Mouse (Mus musculus) cerebellum, adult 18-20 months (tissue): ENCODE data around the gene Trpv4.

Experiments used
- DNase-seq, 2 experiments: peaks; one replicate each; pipeline ENCODE4 v3.0.0; 2021

Trpv4 gene

DNA sequence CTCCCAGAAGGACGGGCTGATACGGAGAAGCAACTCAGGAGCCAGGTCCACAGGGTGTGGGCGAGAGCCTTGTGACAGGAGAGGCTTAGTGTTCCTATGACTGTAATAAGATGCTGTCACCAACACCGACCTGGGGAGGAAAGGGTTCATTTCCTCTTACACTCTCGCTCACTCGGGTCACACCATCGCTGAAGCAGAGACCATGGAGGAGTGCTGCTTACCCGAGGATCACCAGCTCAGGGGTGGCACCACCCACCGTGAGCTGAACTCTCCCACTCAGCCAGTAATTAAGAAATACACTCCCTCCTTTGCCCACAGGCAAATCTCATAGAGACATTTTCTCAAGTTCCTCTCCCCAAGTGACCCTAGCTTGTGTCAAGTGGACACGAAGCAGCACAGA is 69.8 kb downstream of the Trpv4 start:
- DNase-seq = no peak

DNA sequence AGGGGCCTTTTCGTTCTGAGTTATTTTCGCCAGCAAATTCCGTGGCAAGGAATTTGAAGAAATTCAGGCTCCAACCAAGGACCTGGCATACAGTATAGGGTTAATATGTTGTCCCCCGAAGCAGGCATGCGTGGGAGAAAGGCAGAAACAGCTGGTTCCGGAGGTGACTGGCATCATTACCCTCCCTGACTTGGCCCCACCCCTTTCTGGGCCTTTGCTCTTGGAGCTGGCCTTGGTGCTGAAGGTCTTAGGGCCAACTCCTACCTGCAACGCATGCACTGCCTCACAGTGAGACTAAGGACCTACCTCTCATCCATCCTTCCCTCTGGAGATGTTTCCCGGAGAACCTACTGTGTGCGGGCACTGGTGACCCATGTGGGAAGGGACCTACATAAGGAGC is 70.3 kb downstream of the Trpv4 start:
- no peak for DNase-seq

DNA sequence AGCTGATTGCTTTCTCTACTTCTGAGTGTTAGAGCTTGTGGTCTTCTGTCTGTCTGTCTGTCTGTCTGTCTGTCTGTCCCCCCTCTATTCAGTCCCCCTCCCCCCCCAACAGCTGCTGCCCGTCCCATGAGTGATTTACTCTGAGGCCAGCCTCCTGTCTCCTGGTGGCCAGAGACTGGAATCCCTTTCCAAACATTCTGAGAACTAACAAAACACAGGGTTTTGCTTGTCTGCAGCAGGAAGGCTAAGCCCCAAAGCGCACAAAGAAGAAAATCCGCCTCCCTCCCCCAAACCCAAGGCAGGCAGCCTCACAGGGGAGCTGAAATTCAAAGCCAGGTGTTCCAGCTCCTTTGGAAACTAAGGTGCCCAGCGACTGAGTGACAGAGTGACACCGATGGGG is 72.5 kb downstream of the Trpv4 start:
- DNase-seq = no peak

DNA sequence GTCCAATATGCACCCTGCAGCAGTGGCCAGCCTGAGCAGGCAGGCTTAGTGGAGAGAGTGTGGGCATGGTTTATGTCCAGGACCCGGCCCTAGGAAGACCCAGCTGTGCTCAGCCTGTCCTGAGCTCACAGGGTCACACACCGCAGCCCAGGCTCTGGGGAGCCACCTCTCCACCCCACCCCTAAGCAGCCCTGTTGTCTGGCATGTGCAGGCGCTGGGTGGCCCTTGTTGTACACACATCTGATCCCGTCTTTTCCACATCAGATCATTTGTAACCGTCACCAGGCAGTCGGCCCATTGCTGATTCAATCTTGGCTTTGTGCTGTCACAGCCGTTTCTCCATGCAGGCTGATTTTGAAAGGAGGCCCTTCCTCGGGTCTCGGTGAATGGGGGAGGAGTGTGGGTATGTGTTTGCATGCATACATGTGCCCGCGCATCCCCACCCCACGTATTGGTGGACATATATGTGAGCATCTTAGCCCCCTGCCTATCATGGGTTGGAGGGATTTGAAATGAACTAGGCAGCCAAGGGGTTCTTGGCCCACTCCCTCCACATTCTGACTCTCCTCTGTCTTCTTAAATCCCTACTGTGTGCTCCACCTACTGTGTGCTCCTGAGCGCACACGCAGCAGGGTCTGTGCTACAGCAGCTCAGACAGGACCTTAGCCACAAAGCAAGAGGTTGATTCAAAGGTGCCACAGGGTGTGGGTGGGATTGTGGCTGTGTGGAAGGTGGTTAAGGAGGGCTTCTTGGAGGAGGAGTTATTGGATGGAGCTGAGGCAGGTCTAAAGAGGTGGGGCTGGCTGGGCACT is 73.7 kb downstream of the Trpv4 start:
- no peak for DNase-seq

DNA sequence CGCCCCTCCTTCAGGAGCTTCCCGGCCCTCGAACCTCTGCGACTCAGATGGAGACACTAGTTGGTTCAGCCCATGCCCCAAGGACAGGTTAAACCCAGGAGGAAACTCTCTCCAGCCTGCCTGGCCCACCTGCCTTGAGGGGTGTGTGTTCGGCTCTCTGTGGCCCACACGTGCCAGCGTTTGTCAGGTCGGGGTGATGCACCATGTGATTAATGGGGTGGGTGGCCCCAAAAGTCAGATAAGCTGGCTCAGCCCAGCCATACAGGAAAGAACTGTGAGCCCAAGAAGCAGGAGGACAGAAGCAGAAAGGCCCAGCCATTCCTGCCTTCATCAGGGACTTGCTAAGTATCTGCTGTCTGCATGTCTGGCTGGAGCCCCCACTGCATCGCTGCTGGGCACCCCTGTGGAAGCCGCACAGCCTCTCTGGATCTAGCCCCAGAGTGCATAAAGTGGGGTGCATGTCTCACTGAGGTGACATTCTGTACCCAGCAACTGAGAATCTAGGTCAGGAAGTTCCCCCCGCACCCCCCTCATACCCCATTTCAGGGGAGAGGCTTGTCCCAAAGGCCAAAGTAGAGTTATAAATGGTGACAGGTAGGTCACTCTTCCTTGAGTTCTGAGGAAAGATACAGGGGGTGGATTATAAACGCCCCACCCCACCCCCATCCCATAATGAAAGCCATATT is 74.6 kb downstream of the Trpv4 start:
- no peak for DNase-seq

DNA sequence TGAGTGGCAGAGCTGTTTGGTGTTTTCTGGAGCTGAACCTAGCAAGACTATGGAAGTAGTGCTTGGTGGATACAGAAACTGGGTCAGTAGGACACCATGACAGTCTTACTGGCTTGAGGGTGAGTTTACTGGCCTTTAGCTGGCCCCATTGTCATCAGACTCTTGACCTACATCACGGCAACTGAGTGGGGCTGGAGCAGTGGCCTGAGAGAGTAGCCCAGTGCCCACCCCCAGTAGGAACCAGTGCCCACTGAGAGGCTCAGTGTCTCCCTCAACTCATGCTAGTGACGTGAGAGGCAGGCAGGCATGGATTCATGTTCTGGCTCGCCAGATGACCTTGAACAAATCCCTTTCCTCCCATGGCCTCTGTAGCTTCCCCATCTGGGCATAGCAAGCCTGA is 75.2 kb downstream of the Trpv4 start:
- no peak for DNase-seq

DNA sequence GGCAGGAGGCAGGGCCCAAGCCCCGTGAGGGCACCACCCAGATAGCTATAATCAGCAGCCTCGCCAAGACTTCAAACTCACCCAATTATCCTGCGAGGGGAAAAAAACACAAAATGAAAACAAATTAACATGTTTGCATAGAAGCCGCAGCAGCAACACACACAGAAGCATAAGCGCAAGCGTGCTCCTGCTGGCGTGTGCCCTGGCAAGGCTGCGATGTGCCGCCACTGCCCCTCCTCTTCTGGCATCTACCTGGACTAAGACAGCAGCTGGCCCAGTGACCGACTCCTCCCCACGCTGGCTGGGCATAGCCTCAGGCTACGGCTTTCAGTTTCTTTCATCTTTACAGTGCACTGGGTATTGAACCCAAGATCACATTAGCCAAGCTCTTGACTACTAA is 76.7 kb downstream of the Trpv4 start:
- no peak for DNase-seq

DNA sequence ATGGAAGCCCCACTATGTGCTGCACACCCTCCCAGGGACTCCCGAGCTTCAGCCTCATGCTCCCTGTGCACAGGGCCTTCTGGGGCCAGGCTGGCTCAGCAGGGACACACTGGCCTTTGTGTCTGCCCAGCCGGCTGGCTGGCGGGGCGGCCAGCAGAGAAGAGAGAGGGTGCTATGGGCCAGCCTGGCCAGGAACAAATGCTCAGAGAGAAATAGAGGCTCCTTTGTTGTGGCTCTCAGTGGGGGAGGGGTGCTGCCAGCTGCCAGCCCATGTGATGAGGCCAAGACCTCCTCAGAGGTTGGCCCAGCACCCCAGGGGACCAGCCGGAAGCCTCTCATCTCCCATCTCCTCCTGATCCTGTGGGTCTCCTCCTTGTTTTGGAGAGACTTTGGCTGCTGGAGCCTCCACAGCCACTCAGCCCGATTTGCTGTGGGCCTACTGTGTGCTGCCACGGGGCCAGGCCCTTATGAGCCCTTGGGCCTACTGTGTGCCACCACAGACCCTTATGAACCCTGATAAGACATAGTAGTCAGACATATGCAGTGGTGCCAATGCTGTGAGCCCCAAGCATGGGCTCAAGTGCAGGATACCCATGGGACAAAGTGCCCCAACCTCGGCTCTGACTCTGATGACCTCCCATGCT is 78.4 kb downstream of the Trpv4 start:
- DNase-seq = no peak

DNA sequence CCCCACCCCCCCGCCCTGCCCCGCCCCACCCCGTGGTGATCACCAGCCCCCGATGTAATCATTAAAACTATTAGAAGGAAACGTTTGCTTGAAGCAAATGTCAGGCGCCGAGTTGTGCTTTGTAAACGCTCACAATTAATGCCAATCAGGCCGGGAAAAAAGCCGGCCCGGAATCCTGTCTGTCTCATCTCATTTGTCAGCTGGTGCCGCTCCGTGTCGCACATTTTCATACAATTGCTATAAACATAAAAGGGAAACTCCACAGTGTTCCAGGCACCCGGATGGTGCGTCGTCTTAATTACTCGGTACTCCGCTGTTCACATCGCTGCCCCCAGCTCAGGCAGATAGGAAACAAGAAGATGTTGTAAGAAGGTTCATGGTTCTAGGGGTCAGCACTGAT is 79.9 kb downstream of the Trpv4 start:
- DNase-seq = no peak

DNA sequence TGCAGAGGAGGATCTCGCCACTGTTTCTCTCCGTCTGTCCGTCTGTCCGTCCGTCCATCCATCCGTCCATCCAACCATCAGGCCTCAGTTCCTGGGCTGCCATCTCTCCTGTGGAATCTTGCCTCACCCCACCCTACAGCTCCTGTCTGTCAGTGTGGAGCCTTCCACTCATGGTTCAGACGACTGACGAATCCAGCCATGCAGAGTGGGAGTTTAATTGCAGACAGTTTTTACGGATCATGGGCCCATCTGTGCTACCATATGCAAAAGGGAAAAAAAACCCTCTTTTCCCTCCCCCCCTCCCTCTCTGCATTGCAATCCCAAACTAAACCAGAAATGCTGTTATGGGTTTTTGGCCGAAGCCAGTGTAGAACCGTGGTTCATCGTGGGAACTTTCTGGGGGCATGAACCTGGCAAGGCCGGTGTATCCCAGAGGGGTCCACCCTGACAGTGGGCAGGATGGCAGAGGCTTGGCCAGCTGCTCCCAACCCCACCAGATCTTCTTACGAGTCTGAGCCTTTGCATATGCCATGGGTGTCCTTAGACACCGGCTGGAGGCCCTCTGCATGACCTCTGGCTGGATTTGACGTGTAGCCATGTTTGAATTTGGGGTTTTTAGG is 82.1 kb downstream of the Trpv4 start:
- no peak for DNase-seq

DNA sequence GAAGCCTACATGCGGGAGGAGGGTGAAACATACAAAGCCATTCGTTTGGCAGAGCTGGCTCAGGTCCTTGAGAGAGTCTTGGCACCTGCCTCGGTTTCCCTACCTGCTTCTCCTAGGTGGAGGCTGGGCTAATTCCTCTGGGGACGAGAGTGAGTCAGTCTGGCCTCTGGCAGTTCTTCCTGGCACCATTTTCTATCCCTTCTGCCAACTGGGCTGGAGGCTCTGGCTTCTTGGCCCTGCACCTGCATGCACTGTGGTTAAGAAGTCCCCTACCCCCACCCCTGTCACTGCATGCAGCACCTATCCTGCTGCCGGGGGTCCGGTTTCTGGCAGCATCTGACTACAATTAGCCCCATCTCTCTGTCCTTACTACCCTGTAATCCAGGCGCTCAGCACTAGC is 82.7 kb downstream of the Trpv4 start:
- peak; percentile 57 to 63 for DNase-seq

DNA sequence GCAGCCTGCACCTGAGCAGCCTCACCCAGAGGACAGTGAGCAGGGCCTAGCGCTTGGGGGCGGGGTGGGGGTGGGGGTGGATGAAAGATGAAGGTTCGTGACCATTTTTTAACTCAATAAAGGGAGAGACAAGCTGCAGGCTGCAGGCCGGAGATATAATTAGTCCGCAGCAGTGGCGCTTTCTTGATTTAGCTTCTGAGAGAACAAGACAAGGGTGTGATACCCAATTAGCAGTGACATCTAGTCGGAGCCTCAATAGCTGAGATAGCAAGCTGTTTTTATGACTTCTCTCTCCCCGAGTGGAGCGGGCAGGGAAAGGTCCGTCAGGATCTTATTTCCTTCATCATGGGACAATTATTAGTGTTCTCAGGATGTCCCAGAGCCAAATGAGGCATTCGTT is 83.2 kb downstream of the Trpv4 start:
- DNase-seq = no peak

DNA sequence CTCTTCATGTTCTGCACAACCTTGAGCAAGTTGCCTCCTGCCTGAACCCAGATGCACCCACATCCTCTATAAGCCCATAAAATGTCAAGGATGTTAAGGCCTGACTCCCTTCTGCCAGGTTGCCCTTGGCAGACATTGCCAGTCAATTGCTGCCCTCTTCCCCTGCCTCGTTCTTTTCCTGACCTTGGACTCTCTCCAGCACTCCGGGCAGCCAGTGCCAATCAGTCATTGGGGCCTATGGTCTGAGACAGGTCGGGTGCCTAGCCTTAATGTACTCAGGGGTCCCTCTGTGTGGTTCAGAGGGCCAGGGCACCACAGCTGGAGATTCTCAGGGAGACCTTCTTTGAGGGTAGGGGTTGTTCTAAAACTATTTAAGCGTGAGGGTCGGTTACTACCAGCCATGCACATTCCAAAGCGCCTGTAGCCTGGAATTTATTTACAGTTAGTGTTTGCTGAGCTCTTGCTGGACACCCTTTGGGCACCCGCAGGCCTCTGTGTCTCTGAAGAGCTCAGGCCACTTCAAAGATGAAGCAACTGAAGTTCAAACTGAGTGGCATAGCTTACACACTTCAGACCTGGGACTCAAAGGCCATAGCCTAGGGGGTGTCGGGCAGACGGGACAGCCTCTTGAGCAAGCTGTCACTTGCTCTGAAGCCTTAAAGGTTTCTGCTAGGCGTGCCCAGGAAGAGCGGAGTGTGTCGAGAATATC is 84.1 kb downstream of the Trpv4 start:
- DNase-seq = no peak

DNA sequence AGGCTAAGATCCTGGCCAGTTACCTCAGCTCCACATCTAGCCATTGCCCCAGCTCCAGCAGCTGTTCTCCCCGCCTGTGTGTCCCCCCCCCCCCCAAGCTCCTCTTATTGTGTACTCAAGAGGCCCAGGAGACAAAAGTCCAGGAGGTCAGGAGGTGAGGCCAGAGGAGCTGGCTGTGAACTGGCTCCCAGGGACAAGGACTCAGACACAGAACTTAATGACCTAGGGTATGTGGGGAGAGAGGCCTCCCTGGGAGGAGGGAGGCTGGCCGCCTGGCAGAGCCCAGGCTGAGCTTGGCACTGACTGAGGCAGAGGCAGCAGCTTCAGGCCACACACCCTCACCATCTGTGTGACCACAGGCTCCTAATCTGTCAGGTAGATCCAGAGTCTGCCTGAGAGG is 85.2 kb downstream of the Trpv4 start:
- DNase-seq = no peak
